Mouse (Mus musculus) stomach, postnatal 0 days (tissue): ENCODE results near the gene Unc13b. TPM values are rescaled to one million over a fixed set of nuclear protein-coding genes. Genes with fewer than 3 reads are reported as not detected.
A peak's percentile ranks its signal among the peaks of the same experiment; 100 is the strongest.

Experiments
- ATAC-seq: fragments of 200-750 bp; cut with Nextera tagmentation; 2 replicates; pipeline ENCODE4 v1.8.0; 2017; ENCODE audit not compliant: low FRiP score, low TSS enrichment
- DNase-seq: peaks from one replicate; pipeline ENCODE4 v3.0.0-alpha.2; 2016; ENCODE audit warnings: low spot score
- H3K27ac ChIP-seq: fragments of 300-500 bp; sonication (generic); replicated peaks from 2 replicates; pipeline ENCODE4 v1.5.1; 2014; ENCODE audit warnings: mild to moderate bottlenecking, control low read depth
- H3K27me3 ChIP-seq: fragments of 300-500 bp; sonication (generic); 2 replicates; pipeline ENCODE4 v1.6.1; 2014; ENCODE audit warnings: low read length; ENCODE audit not compliant: control insufficient read depth, insufficient read depth
- H3K36me3 ChIP-seq: fragments of 300-500 bp; sonication (generic); 2 replicates; pipeline ENCODE4 v1.6.1; 2014; ENCODE audit warnings: low read length, mixed read lengths; ENCODE audit not compliant: control insufficient read depth, insufficient read depth
- H3K4me1 ChIP-seq: fragments of 300-500 bp; sonication (generic); replicated peaks from 2 replicates; pipeline ENCODE4 v1.6.1; 2014; ENCODE audit warnings: antibody characterized with exemption; ENCODE audit not compliant: control insufficient read depth, insufficient read depth
- H3K4me2 ChIP-seq: fragments of 300-500 bp; sonication (generic); replicated peaks from 2 replicates; pipeline ENCODE4 v1.6.1; 2014; ENCODE audit warnings: low read depth, mild to moderate bottlenecking, control low read depth, moderate library complexity
- H3K4me3 ChIP-seq: fragments of 300-500 bp; sonication (generic); 2 replicates; pipeline ENCODE4 v1.5.1; 2014; ENCODE audit warnings: low read depth, low read length, control low read depth
- H3K9ac ChIP-seq: fragments of 300-500 bp; sonication (generic); 2 replicates; pipeline ENCODE4 v1.6.1; 2014; ENCODE audit warnings: mild to moderate bottlenecking, low read length, control low read depth, mixed read lengths
- H3K9me3 ChIP-seq: fragments of 300-500 bp; sonication (generic); 2 replicates; pipeline ENCODE4 v1.6.1; 2016; ENCODE audit warnings: low read length; ENCODE audit not compliant: control insufficient read depth
- CTCF ChIP-seq: IDR thresholded peaks from 2 replicates; pipeline ENCODE4 v1.5.1; 2016; ENCODE audit warnings: antibody characterized with exemption, low read depth, mild to moderate bottlenecking, moderate library complexity
- EP300 ChIP-seq: optimal IDR thresholded peaks from 2 replicates; pipeline ENCODE3; 2016; ENCODE audit warnings: antibody characterized with exemption
- WGBS: fragments of 180-500 bp; shearing (Covaris S2); extraction: QIAGEN DNeasy Blood & Tissue Kit; methylation state at CpG from one replicate; pipeline ENCODE4 v1.1.7; 2014; 5-methylcytosine and 5-hydroxymethylcytosine counted together
- polyA plus RNA-seq: library from polyadenylated mRNA; unstranded; fragments of >200 nt; fragmentation: Nextera tagmentation; extraction: Ambion mirVana; gene quantifications from 2 replicates; pipeline ENCODE4 v1.2.1, GENCODE M21; 2015

Unc13b gene
- polyA plus RNA-seq, 1 experiment from 2014 or later: 3.2 TPM

GRCm38 (mm10) chr4:43244022-43244421 is 185.3 kb downstream of the Unc13b start:
- Histone ChIP-seq H3K27ac (no peak overlapping the region), H3K27me3 (no peaks in the 10 kb centered on the region), H3K36me3 (no peaks in the 10 kb centered on the region), H3K9me3 (no peaks in the 10 kb centered on the region), H3K4me3 (no peak overlapping the region), H3K4me2 (no peak overlapping the region), H3K9ac (no peak overlapping the region), H3K4me1 (no peaks in the 10 kb centered on the region)
- TF ChIP-seq EP300: no peak
- TF ChIP-seq CTCF: peak; percentile 64
- DNase-seq (no peak), ATAC-seq (no peak)
- WGBS: 40% methylated on average over 2 of the region's 2 CpGs

GRCm38 (mm10) chr4:43245776-43246175 is 187.0 kb downstream of the Unc13b start:
- no peak overlapping the region for H3K4me3 ChIP-seq
- H3K36me3 ChIP-seq: no peaks in the 10 kb centered on the region
- H3K9ac ChIP-seq: no peak overlapping the region
- no peak for ATAC-seq
- no peak overlapping the region for H3K27ac ChIP-seq
- 83% methylated on average over 4 of the region's 4 CpGs for WGBS
- H3K4me1 ChIP-seq: no peaks in the 10 kb centered on the region
- no peak for DNase-seq
- no peaks in the 10 kb centered on the region for H3K9me3 ChIP-seq
- TF ChIP-seq EP300 (no peak), CTCF (no peak)
- no peaks in the 10 kb centered on the region for H3K27me3 ChIP-seq
- H3K4me2 ChIP-seq: no peak overlapping the region

- H3K27me3 ChIP-seq: no peaks in the 10 kb centered on the region
- ATAC-seq (no peak), DNase-seq (no peak)
- TF ChIP-seq EP300: no peak
- no peak overlapping the region for H3K4me2 ChIP-seq
- no peaks in the 10 kb centered on the region for H3K9me3 ChIP-seq
- no peak overlapping the region for H3K4me3 ChIP-seq
- no peaks in the 10 kb centered on the region for H3K4me1 ChIP-seq
- no peak overlapping the region for H3K27ac ChIP-seq
- H3K9ac ChIP-seq: no peak overlapping the region
- 80% methylated on average over 7 of the region's 7 CpGs for WGBS
- no peaks in the 10 kb centered on the region for H3K36me3 ChIP-seq
Measured at GRCm38 (mm10) chr4:43248026-43248425, 189.3 kb downstream of the Unc13b start.

- DNase-seq: no peak
- 68% methylated on average over 2 of the region's 2 CpGs for WGBS
- Histone ChIP-seq H3K36me3 (no peaks in the 10 kb centered on the region), H3K4me3 (no peak overlapping the region), H3K9ac (no peak overlapping the region), H3K27me3 (no peaks in the 10 kb centered on the region), H3K4me2 (no peak overlapping the region), H3K27ac (no peak overlapping the region), H3K9me3 (no peaks in the 10 kb centered on the region), H3K4me1 (no peaks in the 10 kb centered on the region)
- TF ChIP-seq CTCF (no peak), EP300 (no peak)
- ATAC-seq: no peak
Measured at GRCm38 (mm10) chr4:43248909-43249308, 190.2 kb downstream of the Unc13b start.

- no peaks in the 10 kb centered on the region for H3K36me3 ChIP-seq
- TF ChIP-seq EP300 (no peak), CTCF (no peak)
- DNase-seq (no peak), ATAC-seq (no peak)
- H3K27me3 ChIP-seq: no peaks in the 10 kb centered on the region
- H3K4me1 ChIP-seq: no peaks in the 10 kb centered on the region
- 65% methylated on average over 6 of the region's 6 CpGs for WGBS
- no peak overlapping the region for H3K4me2 ChIP-seq
- H3K4me3 ChIP-seq: no peak overlapping the region
- no peak overlapping the region for H3K27ac ChIP-seq
- H3K9me3 ChIP-seq: no peaks in the 10 kb centered on the region
- H3K9ac ChIP-seq: no peak overlapping the region
Measured at GRCm38 (mm10) chr4:43251269-43251668, 192.5 kb downstream of the Unc13b start.

GRCm38 (mm10) chr4:43257040-43257439 is 198.3 kb downstream of the Unc13b start:
- Histone ChIP-seq H3K36me3 (no peaks in the 10 kb centered on the region), H3K27ac (no peak overlapping the region), H3K9me3 (no peaks in the 10 kb centered on the region), H3K4me1 (no peaks in the 10 kb centered on the region), H3K27me3 (no peaks in the 10 kb centered on the region), H3K4me3 (no peak overlapping the region), H3K4me2 (no peak overlapping the region), H3K9ac (no peak overlapping the region)
- DNase-seq (no peak), ATAC-seq (no peak)
- TF ChIP-seq CTCF (no peak), EP300 (no peak)
- 100% methylated on average over 2 of the region's 2 CpGs for WGBS
